Mouse (Mus musculus): Measurements from ENCODE around the gene Accsl. TPM values are rescaled to one million over a fixed set of nuclear protein-coding genes. Genes with fewer than 3 reads are reported as not detected.

Gene Accsl
- total and polyA plus RNA-seq, 3 experiments, result 0.30 to 0.63 TPM; not detected in 1

- no peak overlapping the region for H3K27ac ChIP-seq (ENCODE audit: insufficient read depth, low read depth)
- peaks cover 32 to 58% of the 10 kb centered on the region in 2 experiments for H3K36me3 ChIP-seq (replicated peaks in 1 of 2; ENCODE audit: control insufficient read depth in 1 of 2, insufficient read depth in 1 of 2, low read length in 1 of 2)
- TF ChIP-seq MXI1 (IDR thresholded peaks at IDR 0.05; ENCODE audit: low read depth, low read length) (no peak), ZKSCAN1 (IDR thresholded peaks at IDR 0.05; ENCODE audit: borderline replicate concordance, low read depth, low read length) (no peak), HCFC1 (IDR thresholded peaks at IDR 0.05; ENCODE audit: low read depth, low read length) (no peak), CTCF (conservative IDR thresholded peaks at IDR 0.05 in 1 of 2, IDR thresholded peaks at IDR 0.05 in 1 of 2; ENCODE audit: low read depth in 2 of 2, low read length in 2 of 2) (no peak), ZC3H11A (IDR thresholded peaks at IDR 0.05; ENCODE audit: low read depth, low read length) (no peak), JUN (IDR thresholded peaks at IDR 0.05; ENCODE audit: insufficient read depth, low read depth, low read length) (no peak), SMC3 (IDR thresholded peaks at IDR 0.05; ENCODE audit: low read depth, low read length) (no peak), JUND (conservative IDR thresholded peaks at IDR 0.05; ENCODE audit: low read depth, low read length) (no peak), USF1 (IDR thresholded peaks at IDR 0.05; ENCODE audit: low read depth, low read length) (no peak), TCF12 (IDR thresholded peaks at IDR 0.05; ENCODE audit: low read depth, low read length) (no peak), PAX5 (IDR thresholded peaks at IDR 0.05; ENCODE audit: low read length) (no peak), MAZ (IDR thresholded peaks at IDR 0.05; ENCODE audit: low read depth, low read length) (no peak), ZMIZ1 (IDR thresholded peaks at IDR 0.05; ENCODE audit: low read depth, low read length) (no peak), E2F4 (IDR thresholded peaks at IDR 0.05; ENCODE audit: insufficient replicate concordance, low read depth, low read length) (no peak), TBP (conservative IDR thresholded peaks at IDR 0.05; ENCODE audit: low read depth, low read length) (no peak), BHLHE40 (IDR thresholded peaks at IDR 0.05; ENCODE audit: low read depth, low read length) (no peak), IRF4 (IDR thresholded peaks at IDR 0.05; ENCODE audit: low read depth, low read length) (no peak), NELFE (IDR thresholded peaks at IDR 0.05; ENCODE audit: low read depth, low read length) (no peak), USF2 (conservative IDR thresholded peaks at IDR 0.05; ENCODE audit: low read depth, low read length) (no peak), CHD1 (IDR thresholded peaks at IDR 0.05; ENCODE audit: low read depth, low read length) (no peak)
- H3K9ac ChIP-seq (ENCODE audit: insufficient read depth, low read depth), result no peak overlapping the region
- no peaks in the 10 kb centered on the region for H3K79me2 ChIP-seq (replicated peaks; ENCODE audit: control insufficient read depth, extremely low read depth, insufficient read depth, poor library complexity, severe bottlenecking)
- no peak overlapping the region for H3K4me3 ChIP-seq (replicated peaks in 1 of 3; ENCODE audit: low read depth in 2 of 3, low read length in 2 of 3, poor library complexity in 1 of 3)
- dilution Hi-C loops (cut with MboI; ENCODE audit: extremely low pct_ligation_motif_present, extremely low pct_unique_long_range_greater_than_20kb, low sequenced_read_pairs), result no loop called here
- in situ Hi-C loops (cut with MboI; ENCODE audit: low pct_ligation_motif_present, low pct_unique_long_range_greater_than_20kb, low sequenced_read_pairs), result no loop called here
- no peak for DNase-seq (ENCODE audit: extremely low read depth)
- H3K4me2 ChIP-seq (ENCODE audit: insufficient read depth, low read depth, poor library complexity, severe bottlenecking), result no peak overlapping the region
- no peaks in the 10 kb centered on the region for H3K27me3 ChIP-seq (replicated peaks)
- H3K4me1 ChIP-seq (ENCODE audit: control insufficient read depth in 1 of 2, insufficient read depth in 2 of 2), result 0 out of 4 replicates have a peak, but pooled peaks cover 0 to 5% of the 10 kb centered on the region in 2 experiments
- no peaks in the 10 kb centered on the region for H3K9me3 ChIP-seq (replicated peaks; ENCODE audit: low read length)
Measured at GRCm38 (mm10) chr2:93813343-93813742, 55.6 kb downstream of the Accsl start.

- peaks cover 42 to 63% of the 10 kb centered on the region in 2 experiments for H3K36me3 ChIP-seq (replicated peaks in 1 of 2; ENCODE audit: control insufficient read depth in 1 of 2, insufficient read depth in 1 of 2, low read length in 1 of 2)
- H3K4me3 ChIP-seq (replicated peaks in 1 of 3; ENCODE audit: low read depth in 2 of 3, low read length in 2 of 3, poor library complexity in 1 of 3), result no peak overlapping the region
- no peak overlapping the region for H3K9ac ChIP-seq (ENCODE audit: insufficient read depth, low read depth)
- dilution Hi-C loops (cut with MboI; ENCODE audit: extremely low pct_ligation_motif_present, extremely low pct_unique_long_range_greater_than_20kb, low sequenced_read_pairs), result no loop called here
- in situ Hi-C loops (cut with MboI; ENCODE audit: low pct_ligation_motif_present, low pct_unique_long_range_greater_than_20kb, low sequenced_read_pairs), result no loop called here
- H3K79me2 ChIP-seq (replicated peaks; ENCODE audit: control insufficient read depth, extremely low read depth, insufficient read depth, poor library complexity, severe bottlenecking), result no peaks in the 10 kb centered on the region
- peak; percentile 69 for DNase-seq (ENCODE audit: extremely low read depth)
- H3K27ac ChIP-seq (ENCODE audit: insufficient read depth, low read depth), result no peak overlapping the region
- no peaks in the 10 kb centered on the region for H3K27me3 ChIP-seq (replicated peaks)
- no peaks in the 10 kb centered on the region for H3K9me3 ChIP-seq (replicated peaks; ENCODE audit: low read length)
- H3K4me1 ChIP-seq (ENCODE audit: control insufficient read depth in 1 of 2, insufficient read depth in 2 of 2), result peaks cover 1 to 18% of the 10 kb centered on the region in 2 experiments; a peak in 2 of 4 replicates
- H3K4me2 ChIP-seq (ENCODE audit: insufficient read depth, low read depth, poor library complexity, severe bottlenecking), result no peak overlapping the region
- peak; percentile 55 for TF ChIP-seq SMC3 (IDR thresholded peaks at IDR 0.05; ENCODE audit: low read depth, low read length)
- TF ChIP-seq CTCF (conservative IDR thresholded peaks at IDR 0.05 in 1 of 2, IDR thresholded peaks at IDR 0.05 in 1 of 2; ENCODE audit: low read depth in 2 of 2, low read length in 2 of 2), result peak; percentile 76 to 80
- no peak for TF ChIP-seq ETS1 (conservative IDR thresholded peaks at IDR 0.05; ENCODE audit: low read depth, low read length)
- TF ChIP-seq MYC (IDR thresholded peaks at IDR 0.05; ENCODE audit: low read depth, low read length), result no peak
- peak; percentile 15 for TF ChIP-seq RAD21 (IDR thresholded peaks at IDR 0.05; ENCODE audit: low read depth, low read length)
Measured at GRCm38 (mm10) chr2:93811812-93812211, 57.1 kb downstream of the Accsl start.
